Mouse (Mus musculus): Measurements from ENCODE around the gene Cbx1. TPM values are rescaled to one million over a fixed set of nuclear protein-coding genes. Genes with fewer than 3 reads are reported as not detected.
"Not testable (repeated sequence)": the region's sequence is repeated elsewhere in the genome, so short reads cannot be mapped to it uniquely, and the experiment has no call there.

Cbx1 gene
- polyA plus RNA-seq, 1 experiment = 1.5 TPM

GRCm38 (mm10) chr11:96838341-96838740, 49.4 kb downstream of the Cbx1 start:
- Histone ChIP-seq H3K27me3 (ENCODE audit: control insufficient read depth) (peaks cover 10% of the 10 kb centered on the region), H3K4me3 (replicated peaks) (no peak overlapping the region), H3K4me1 (ENCODE audit: control insufficient read depth) (peaks cover 4% of the 10 kb centered on the region), H3K36me3 (ENCODE audit: control insufficient read depth) (no peaks in the 10 kb centered on the region), H3K9me3 (ENCODE audit: control insufficient read depth, low read length) (no peaks in the 10 kb centered on the region)
- TF ChIP-seq TAL1 (IDR thresholded peaks at IDR 0.05; ENCODE audit: low read length) (no peak), GATA1 (IDR thresholded peaks at IDR 0.05; ENCODE audit: low read length) (no peak)

- TF ChIP-seq TAL1 (IDR thresholded peaks at IDR 0.05; ENCODE audit: low read length) (no peak), GATA1 (IDR thresholded peaks at IDR 0.05; ENCODE audit: low read length) (no peak)
- H3K9me3 ChIP-seq (ENCODE audit: control insufficient read depth, low read length) = no peaks in the 10 kb centered on the region
- H3K27me3 ChIP-seq (ENCODE audit: control insufficient read depth) = peaks cover 7% of the 10 kb centered on the region
- no peaks in the 10 kb centered on the region for H3K36me3 ChIP-seq (ENCODE audit: control insufficient read depth)
- peaks cover 4% of the 10 kb centered on the region for H3K4me1 ChIP-seq (ENCODE audit: control insufficient read depth)
- H3K4me3 ChIP-seq (replicated peaks) = no peak overlapping the region
These were observed 50.5 kb downstream of the Cbx1 start for GRCm38 (mm10) chr11:96839428-96839827.

- no peaks in the 10 kb centered on the region for H3K9me3 ChIP-seq (ENCODE audit: control insufficient read depth, low read length)
- H3K4me3 ChIP-seq (replicated peaks) = no peak overlapping the region
- no peaks in the 10 kb centered on the region for H3K36me3 ChIP-seq (ENCODE audit: control insufficient read depth)
- peaks cover 7% of the 10 kb centered on the region for H3K27me3 ChIP-seq (ENCODE audit: control insufficient read depth)
- peaks cover 4% of the 10 kb centered on the region for H3K4me1 ChIP-seq (ENCODE audit: control insufficient read depth)
- no peak for TF ChIP-seq GATA1 (IDR thresholded peaks at IDR 0.05; ENCODE audit: low read length)
- no peak for TF ChIP-seq TAL1 (IDR thresholded peaks at IDR 0.05; ENCODE audit: low read length)
These were observed 51.0 kb downstream of the Cbx1 start for GRCm38 (mm10) chr11:96839877-96840276.

- H3K9me3 ChIP-seq (ENCODE audit: control insufficient read depth, low read length) = no peaks in the 10 kb centered on the region
- no peak overlapping the region for H3K4me3 ChIP-seq (replicated peaks)
- H3K4me1 ChIP-seq (ENCODE audit: control insufficient read depth) = peaks cover 4% of the 10 kb centered on the region
- TF ChIP-seq TAL1 (IDR thresholded peaks at IDR 0.05; ENCODE audit: low read length) = no peak
- no peak for TF ChIP-seq GATA1 (IDR thresholded peaks at IDR 0.05; ENCODE audit: low read length)
- peaks cover 7% of the 10 kb centered on the region for H3K27me3 ChIP-seq (ENCODE audit: control insufficient read depth)
- H3K36me3 ChIP-seq (ENCODE audit: control insufficient read depth) = no peaks in the 10 kb centered on the region
These were observed 51.4 kb downstream of the Cbx1 start for GRCm38 (mm10) chr11:96840290-96840689.

- no peak for TF ChIP-seq GATA1 (IDR thresholded peaks at IDR 0.05; ENCODE audit: low read length)
- no peak for TF ChIP-seq TAL1 (IDR thresholded peaks at IDR 0.05; ENCODE audit: low read length)
- H3K9me3 ChIP-seq (ENCODE audit: control insufficient read depth, low read length) = no peaks in the 10 kb centered on the region
- no peak overlapping the region for H3K4me3 ChIP-seq (replicated peaks)
These were observed 54.7 kb downstream of the Cbx1 start for GRCm38 (mm10) chr11:96843627-96844026.

GRCm38 (mm10) chr11:96847240-96847639, 58.3 kb downstream of the Cbx1 start:
- TF ChIP-seq GATA1 (IDR thresholded peaks at IDR 0.05; ENCODE audit: low read length) (no peak), TAL1 (IDR thresholded peaks at IDR 0.05; ENCODE audit: low read length) (no peak)
- H3K4me1 ChIP-seq (ENCODE audit: control insufficient read depth) = peaks cover 9% of the 10 kb centered on the region
- H3K4me3 ChIP-seq (replicated peaks) = no peak overlapping the region
- peaks cover 42% of the 10 kb centered on the region for H3K27me3 ChIP-seq (ENCODE audit: control insufficient read depth)
- no peaks in the 10 kb centered on the region for H3K9me3 ChIP-seq (ENCODE audit: control insufficient read depth, low read length)
- no peaks in the 10 kb centered on the region for H3K36me3 ChIP-seq (ENCODE audit: control insufficient read depth)

More at GRCm38 (mm10) chr11:96843627-96844026, 54.7 kb downstream of the Cbx1 start:
- Histone ChIP-seq H3K4me1 (ENCODE audit: control insufficient read depth) (no peaks in the 10 kb centered on the region), H3K27me3 (ENCODE audit: control insufficient read depth) (peaks cover 21% of the 10 kb centered on the region), H3K36me3 (ENCODE audit: control insufficient read depth) (no peaks in the 10 kb centered on the region)

- H3K9me3 ChIP-seq (ENCODE audit: control insufficient read depth, low read length) = no peaks in the 10 kb centered on the region
- H3K4me3 ChIP-seq (replicated peaks) = no peak overlapping the region
- peaks cover 9% of the 10 kb centered on the region for H3K4me1 ChIP-seq (ENCODE audit: control insufficient read depth)
- TF ChIP-seq GATA1 (IDR thresholded peaks at IDR 0.05; ENCODE audit: low read length) = no peak
- no peaks in the 10 kb centered on the region for H3K36me3 ChIP-seq (ENCODE audit: control insufficient read depth)
- peaks cover 44% of the 10 kb centered on the region for H3K27me3 ChIP-seq (ENCODE audit: control insufficient read depth)
These were observed 59.8 kb downstream of the Cbx1 start for GRCm38 (mm10) chr11:96848694-96849093.

GRCm38 (mm10) chr11:96849145-96849544, 60.2 kb downstream of the Cbx1 start:
- not testable (repeated sequence) for H3K36me3 ChIP-seq (ENCODE audit: control insufficient read depth); H3K4me1 ChIP-seq (ENCODE audit: control insufficient read depth); H3K4me3 ChIP-seq (replicated peaks); H3K9me3 ChIP-seq (ENCODE audit: control insufficient read depth, low read length)
- H3K27me3 ChIP-seq (ENCODE audit: control insufficient read depth) = peaks cover 44% of the 10 kb centered on the region

- Histone ChIP-seq H3K36me3 (ENCODE audit: control insufficient read depth) (no peaks in the 10 kb centered on the region), H3K4me3 (replicated peaks) (peak within 1 kb of the TSS; percentile 54)
- TF ChIP-seq TAL1 (IDR thresholded peaks at IDR 0.05; ENCODE audit: low read length) (no peak), GATA1 (IDR thresholded peaks at IDR 0.05; ENCODE audit: low read length) (no peak)
These were observed 60.9 kb downstream of the Cbx1 start, which contains the start of gene Copz2 for GRCm38 (mm10) chr11:96849681-96850467. Gene Copz2 (plus strand): TSS chr11:96849870.

More at GRCm38 (mm10) chr11:96849681-96850467, 60.9 kb downstream of the Cbx1 start, which contains the start of gene Copz2:
- no peaks in the 10 kb centered on the region for H3K9me3 ChIP-seq (ENCODE audit: control insufficient read depth, low read length)
- peaks cover 9% of the 10 kb centered on the region for H3K4me1 ChIP-seq (ENCODE audit: control insufficient read depth)
- H3K27me3 ChIP-seq (ENCODE audit: control insufficient read depth) = peaks cover 44% of the 10 kb centered on the region

All from erythroblast, embryonic 14.5 days (primary cell).